Mouse (Mus musculus): ENCODE results near the gene Htr3a.

DNA sequence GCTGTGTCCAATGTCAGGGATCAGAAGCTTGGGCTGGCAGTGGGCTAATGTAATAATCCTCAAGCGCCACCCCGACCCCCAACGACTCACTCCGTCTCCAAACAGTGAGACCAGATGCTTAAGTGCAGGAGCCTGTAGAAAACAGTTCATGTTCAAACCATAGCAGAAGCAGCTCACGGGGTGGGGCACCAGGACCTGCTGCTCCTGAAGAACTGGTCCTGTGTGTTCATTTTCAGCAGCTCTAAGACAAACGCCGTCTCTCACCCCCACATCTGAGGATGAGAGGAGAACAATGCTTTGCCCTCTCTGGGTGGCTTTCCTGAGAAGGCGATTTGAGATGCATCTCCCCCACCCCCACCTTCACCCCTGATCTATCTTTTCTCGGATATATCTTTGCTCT is 45.7 kb downstream of the Htr3a start:
- TF ChIP-seq POLR2A (IDR thresholded peaks at IDR 0.05; ENCODE audit: low read depth, low read length) (no peak), CTCF (IDR thresholded peaks at IDR 0.05; ENCODE audit: borderline replicate concordance, insufficient read depth, low read length) (no peak)
